ENCODE assay signal across 9 mouse cellular contexts in the genomic region with DNA sequence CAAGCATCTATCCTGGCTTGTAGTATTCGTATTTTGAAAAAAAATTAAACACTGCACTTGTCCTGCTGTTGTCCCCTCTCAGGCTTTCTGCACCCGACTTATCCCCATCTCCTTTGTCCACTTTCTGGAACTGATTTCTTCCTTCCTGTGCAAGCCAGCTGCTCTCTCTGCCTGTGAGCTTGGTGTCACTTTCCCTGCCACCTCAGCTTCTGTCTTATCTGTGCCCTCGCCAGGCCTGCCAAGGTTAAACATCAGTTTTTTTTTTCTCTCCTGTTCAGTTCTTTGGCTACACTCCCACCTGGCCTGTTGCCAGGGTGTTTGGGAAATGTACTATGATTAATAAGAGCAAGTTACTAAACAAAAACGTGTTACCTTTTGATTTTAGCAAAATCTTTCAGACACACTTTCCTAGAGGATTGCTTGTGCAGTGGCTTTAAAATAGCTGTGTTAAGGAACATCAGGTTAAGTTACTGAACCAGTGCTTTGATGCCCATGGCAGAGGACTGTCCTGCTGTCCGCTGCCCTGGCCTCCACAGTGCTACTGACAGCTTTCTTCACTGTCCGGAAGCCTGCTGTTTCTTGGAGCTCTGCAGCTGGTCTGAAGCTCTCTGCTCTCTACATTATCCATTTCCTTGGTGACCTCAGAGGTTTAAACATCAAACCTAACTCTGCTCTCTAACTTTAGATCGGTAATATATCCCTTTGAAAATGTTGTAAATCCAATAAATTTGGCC. TPM values are rescaled to one million over a fixed set of nuclear protein-coding genes. Genes with fewer than 3 reads are reported as not detected.
DNase-seq lines count a peak whose midpoint lies in the region; ATAC-seq and TF ChIP-seq lines count a peak whose summit lies in the region.
"Had no signal": no experiment of that assay in that cellular context is flagged by ENCODE, and none has a peak within 500 bp of the region (broad histone marks: within the 10 kb centered on the region; RNA-seq: fewer than 3 reads in every experiment).

No protein-coding gene starts in this region.

- ATAC-seq in megakaryocyte-erythroid progenitor cell, adult 5-6 weeks (replicated peaks; ENCODE audit: low FRiP score, low TSS enrichment, poor library complexity, severe bottlenecking), result peak; percentile 74
- ATAC-seq in intestine, postnatal 0 days, result no peak

- 54% methylated on average over 7 of the region's 7 CpGs for WGBS in intestine, postnatal 0 days
- WGBS in limb, embryonic 10.5 days, result 67% methylated on average over 7 of the region's 7 CpGs

- peak; percentile 42 for DNase-seq in 3T3-L1 (ENCODE audit: low read depth, low spot score)
- DNase-seq in Muller cell, postnatal 12 days (ENCODE audit: inconsistent ontology term), result peak; percentile 27
- DNase-seq in cerebellum, postnatal 25 days, result peak; percentile 59 to 78
- DNase-seq in heart, postnatal 36 days, result peak; percentile 77 to 78
- no peak for DNase-seq in left cerebral cortex, adult 2 months (ENCODE audit: extremely low spot score in 1 of 2, low spot score in 2 of 2)
- no peak for DNase-seq in limb, embryonic 10.5 days (ENCODE audit: low spot score)

- no peak for TF ChIP-seq CTCF in intestine, postnatal 0 days (IDR thresholded peaks at IDR 0.05; ENCODE audit: low read depth)
- no peak for TF ChIP-seq CTCF in left cerebral cortex, adult 2 months (IDR thresholded peaks at IDR 0.05)

- no peak overlapping the region for H3K27ac ChIP-seq in intestine, postnatal 0 days (ENCODE audit: low read depth, low read length)
- H3K27ac ChIP-seq in left cerebral cortex, adult 2 months, result no peak overlapping the region
- H3K27ac ChIP-seq in limb, embryonic 10.5 days, result no peak overlapping the region
- H3K27ac ChIP-seq: midbrain, embryonic 12.5 days had no signal

- 0 out of 2 replicates have a peak, but pooled peaks cover 4% of the 10 kb centered on the region for H3K27me3 ChIP-seq in intestine, postnatal 0 days (replicated peaks; ENCODE audit: control insufficient read depth, insufficient read depth, low read length)
- no peaks in the 10 kb centered on the region for H3K27me3 ChIP-seq in limb, embryonic 10.5 days (ENCODE audit: low read depth, poor library complexity, severe bottlenecking)

- no peaks in the 10 kb centered on the region for H3K36me3 ChIP-seq in intestine, postnatal 0 days (ENCODE audit: control insufficient read depth, insufficient read depth)
- H3K36me3 ChIP-seq in limb, embryonic 10.5 days, result no peaks in the 10 kb centered on the region
- H3K36me3 ChIP-seq: midbrain, embryonic 12.5 days had no signal

- intact Hi-C loops in heart, postnatal 36 days (cut with DNase I), result no loop called here
- intact Hi-C loops in left cerebral cortex, adult 2 months (cut with DNase I), result no loop called here

- H3K4me2 ChIP-seq in intestine, postnatal 0 days (replicated peaks; ENCODE audit: low read depth), result no peak overlapping the region
- H3K4me2 ChIP-seq: midbrain, embryonic 12.5 days had no signal

- no peak overlapping the region for H3K4me3 ChIP-seq in intestine, postnatal 0 days (ENCODE audit: low read depth, low read length)
- H3K4me3 ChIP-seq in left cerebral cortex, adult 2 months, result no peak overlapping the region
- no peak overlapping the region for H3K4me3 ChIP-seq in limb, embryonic 10.5 days
- H3K4me3 ChIP-seq: midbrain, embryonic 12.5 days had no signal

- no peak overlapping the region for H3K9ac ChIP-seq in intestine, postnatal 0 days (ENCODE audit: low read depth, low read length)
- H3K9ac ChIP-seq: midbrain, embryonic 12.5 days had no signal

- no peaks in the 10 kb centered on the region for H3K9me3 ChIP-seq in intestine, postnatal 0 days (ENCODE audit: control insufficient read depth)
- H3K9me3 ChIP-seq in limb, embryonic 10.5 days (replicated peaks), result no peaks in the 10 kb centered on the region
- H3K9me3 ChIP-seq: midbrain, embryonic 12.5 days had no signal

- no peaks in the 10 kb centered on the region for H3K4me1 ChIP-seq in intestine, postnatal 0 days (replicated peaks; ENCODE audit: control insufficient read depth, insufficient read depth, low read length)
- peaks cover 34% of the 10 kb centered on the region for H3K4me1 ChIP-seq in limb, embryonic 10.5 days

RNA-seq across cellular contexts. Expression of a gene that starts 11.7 kb away (rescaled TPM):
- under 1 TPM in 1 of 2 experiments, not detected in 1; 0.11 TPM for total RNA-seq in heart, postnatal 36 days (2021)
- total RNA-seq in megakaryocyte-erythroid progenitor cell, adult 5-6 weeks (2014; fragmentation: Nextera tagmentation), result not detected in 2 replicates
- total RNA-seq in megakaryocyte-erythroid progenitor cell, adult 5-6 weeks (2017), result not detected in 2 replicates
- polyA plus RNA-seq in intestine, postnatal 0 days (2015; fragmentation: Nextera tagmentation; extraction: Ambion mirVana), result 4.0 TPM in 2 replicates
- total RNA-seq in left cerebral cortex, adult 2 months (2021), result 1 to 10 TPM; 1.7 to 2.0 TPM
- polyA plus RNA-seq in limb, embryonic 10.5 days (2016; fragmentation: Nextera tagmentation; extraction: Ambion mirVana), result 34.9 and 67.2 TPM in 2 replicates

Comparison
In these comparisons a context has a peak if more than half of its experiments do, and no peak if none do; other contexts are left out.
1. DNase-seq: peak in 3T3-L1 (single experiment), Muller cell, postnatal 12 days (single experiment), cerebellum, postnatal 25 days (2 of 2) and heart, postnatal 36 days (2 of 2); none in left cerebral cortex, adult 2 months (0 of 2) and limb, embryonic 10.5 days (single experiment).